Mouse (Mus musculus) lung, adult 2 months (tissue): ENCODE data around the gene Mpg.

ENCODE experiments used
- CTCF ChIP-seq: fragments of 200-500 bp; IDR thresholded peaks from 2 replicates; pipeline ENCODE4 v1.5.1; 2011; ENCODE audit warnings: mild to moderate bottlenecking, low read length, control low read depth; ENCODE audit not compliant: insufficient read depth
- POLR2A ChIP-seq: fragments of 200-500 bp; IDR thresholded peaks from 2 replicates; pipeline ENCODE4 v1.6.1; 2011; ENCODE audit warnings: low read depth, mild to moderate bottlenecking, control low read depth, low read length, borderline replicate concordance; ENCODE audit errors: extremely low read depth

DNA sequence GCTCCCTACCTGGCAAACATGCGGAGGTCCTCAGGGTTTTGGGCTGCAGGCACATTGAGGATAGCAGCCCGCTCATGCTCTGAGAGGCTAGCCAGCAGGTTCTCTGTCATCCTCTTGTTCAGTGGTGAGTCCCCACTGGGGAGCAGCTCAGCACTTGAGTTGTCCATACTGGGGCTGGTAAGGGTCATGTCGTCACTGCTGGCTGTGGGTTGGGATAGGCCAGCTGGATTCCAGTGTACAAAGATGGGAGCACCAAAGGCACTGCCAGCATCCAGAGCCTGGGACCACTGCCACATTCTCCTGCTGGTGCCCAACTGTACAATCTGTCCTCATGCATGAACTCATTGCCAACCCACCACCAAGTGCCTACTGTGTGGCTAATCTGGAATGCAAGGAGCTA, 7.6 kb downstream of the Mpg start:
- TF ChIP-seq CTCF (no peak), POLR2A (no peak)
